Mouse (Mus musculus) MEL (cell line): ENCODE measurements at regions not wholly inside any gene's neighbourhood (a gene's known extent, or its start where the extent isn't known, plus 50 kb on each side); places are given as distances from the start of the nearest gene placed in this dataset.

Experiments used
- CTCF ChIP-seq, 3 experiments: IDR thresholded peaks in 2 of 3; conservative IDR thresholded peaks in 1 of 3; 2 replicates each; pipeline ENCODE4 v1.5.1; 2011 to 2012; ENCODE audit warnings: low read length in 3 of 3, low read depth in 2 of 3, mild to moderate bottlenecking in 2 of 3, improper control_type of control experiment in 1 of 3, inconsistent platforms in 1 of 3, mixed read lengths in 1 of 3, moderate library complexity in 1 of 3; ENCODE audit not compliant: control insufficient read depth in 1 of 3, insufficient read depth in 1 of 3, poor library complexity in 1 of 3, severe bottlenecking in 1 of 3
- EP300 ChIP-seq, 2 experiments: IDR thresholded peaks; 2 replicates each; pipeline ENCODE4 v1.6.1; 2011; ENCODE audit warnings: improper control_type of control experiment in 2 of 2, low read length in 2 of 2, low read depth in 1 of 2, mild to moderate bottlenecking in 1 of 2
- ETS1 ChIP-seq: IDR thresholded peaks from 2 replicates; pipeline ENCODE4 v1.6.1; 2012; ENCODE audit warnings: low read depth, mild to moderate bottlenecking, inconsistent platforms, low read length, improper control_type of control experiment, moderate library complexity
- HCFC1 ChIP-seq: IDR thresholded peaks from 2 replicates; pipeline ENCODE4 v1.6.1; 2012; ENCODE audit warnings: low read depth, mild to moderate bottlenecking, inconsistent platforms, low read length, improper control_type of control experiment, moderate library complexity
- KAT2A ChIP-seq: conservative IDR thresholded peaks from 2 replicates; pipeline ENCODE4 v1.6.1; 2012; ENCODE audit warnings: low read depth, low read length, improper control_type of control experiment, inconsistent platforms
- MAFK ChIP-seq: IDR thresholded peaks from 2 replicates; pipeline ENCODE4 v1.6.1; 2011; ENCODE audit warnings: low read depth, mild to moderate bottlenecking, low read length, improper control_type of control experiment, borderline replicate concordance
- POLR2A ChIP-seq, 2 experiments: IDR thresholded peaks; 2 replicates each; pipeline ENCODE4 v1.6.1; 2011 to 2012; ENCODE audit warnings: low read length in 2 of 2, mild to moderate bottlenecking in 2 of 2, control low read depth in 1 of 2, improper control_type of control experiment in 1 of 2, low read depth in 1 of 2, moderate library complexity in 1 of 2; ENCODE audit not compliant: control insufficient read depth in 1 of 2, insufficient read depth in 1 of 2, poor library complexity in 1 of 2
- POLR2AphosphoS5 ChIP-seq: IDR thresholded peaks from 2 replicates; pipeline ENCODE4 v1.6.1; 2012; ENCODE audit warnings: low read depth, borderline replicate concordance, mild to moderate bottlenecking, inconsistent platforms, low read length, moderate library complexity, mixed read lengths
- RAD21 ChIP-seq: IDR thresholded peaks from 2 replicates; pipeline ENCODE4 v1.6.1; 2011; ENCODE audit warnings: mild to moderate bottlenecking, low read depth, low read length, improper control_type of control experiment
- SMC3 ChIP-seq: IDR thresholded peaks from 2 replicates; pipeline ENCODE4 v1.6.1; 2011; ENCODE audit warnings: low read depth, low read length, improper control_type of control experiment
- TBP ChIP-seq: IDR thresholded peaks from 2 replicates; pipeline ENCODE4 v1.8.0; 2011; ENCODE audit warnings: low read depth, low read length, improper control_type of control experiment
- TCF12 ChIP-seq: IDR thresholded peaks from 2 replicates; pipeline ENCODE4 v1.6.1; 2014; ENCODE audit warnings: low read depth, mild to moderate bottlenecking, inconsistent platforms, low read length, improper control_type of control experiment, moderate library complexity
- UBTF ChIP-seq: IDR thresholded peaks from 2 replicates; pipeline ENCODE4 v1.6.1; 2012; ENCODE audit warnings: low read depth, mild to moderate bottlenecking, inconsistent platforms, low read length, improper control_type of control experiment, moderate library complexity, borderline replicate concordance; ENCODE audit not compliant: insufficient read depth
- USF1 ChIP-seq: IDR thresholded peaks from 2 replicates; pipeline ENCODE4 v1.6.1; 2014; ENCODE audit warnings: low read depth, mild to moderate bottlenecking, inconsistent platforms, low read length, improper control_type of control experiment, moderate library complexity

DNA sequence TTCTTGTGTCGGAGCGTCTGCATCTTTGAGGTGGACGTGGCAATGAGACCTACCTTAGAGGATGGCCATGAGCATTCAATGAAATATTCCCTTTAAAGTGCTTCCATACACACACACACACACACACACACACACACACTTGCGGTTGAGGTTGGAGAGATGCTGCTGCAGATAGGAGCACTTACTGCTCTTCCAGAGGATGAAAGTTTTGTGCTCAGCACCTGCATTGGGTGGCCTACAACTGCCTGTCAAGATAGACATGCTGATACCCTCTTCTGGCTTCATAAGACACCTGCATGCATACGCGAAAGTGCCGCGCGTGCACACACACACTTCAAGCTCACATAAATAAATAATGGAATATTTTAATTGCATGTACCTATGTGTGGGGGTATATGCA is 111.5 kb upstream of the Pja1 start:
- no peak for TF ChIP-seq TCF12
- no peak for TF ChIP-seq CTCF (IDR thresholded peaks at IDR 0.05 in 2 of 3, conservative IDR thresholded peaks at IDR 0.05 in 1 of 3; ENCODE audit: control insufficient read depth in 1 of 3, insufficient read depth in 1 of 3, low read depth in 2 of 3, low read length in 3 of 3, poor library complexity in 1 of 3, severe bottlenecking in 1 of 3)
- TF ChIP-seq UBTF, result no peak
- no peak for TF ChIP-seq POLR2A (IDR thresholded peaks at IDR 0.05; ENCODE audit: control insufficient read depth in 1 of 2, insufficient read depth in 1 of 2, low read depth in 1 of 2, low read length in 2 of 2, poor library complexity in 1 of 2)
- TF ChIP-seq USF1, result no peak
- TF ChIP-seq HCFC1, result no peak
- TF ChIP-seq EP300 (IDR thresholded peaks at IDR 0.05; ENCODE audit: low read depth in 1 of 2, low read length in 2 of 2), result no peak
- TF ChIP-seq TBP, result no peak
- no peak for TF ChIP-seq MAFK
- TF ChIP-seq RAD21, result no peak
- TF ChIP-seq SMC3, result no peak
- TF ChIP-seq ETS1, result no peak
- no peak for TF ChIP-seq POLR2AphosphoS5
- no peak for TF ChIP-seq KAT2A
